10 mouse cellular contexts compared by ENCODE assay signal in the genomic region with DNA sequence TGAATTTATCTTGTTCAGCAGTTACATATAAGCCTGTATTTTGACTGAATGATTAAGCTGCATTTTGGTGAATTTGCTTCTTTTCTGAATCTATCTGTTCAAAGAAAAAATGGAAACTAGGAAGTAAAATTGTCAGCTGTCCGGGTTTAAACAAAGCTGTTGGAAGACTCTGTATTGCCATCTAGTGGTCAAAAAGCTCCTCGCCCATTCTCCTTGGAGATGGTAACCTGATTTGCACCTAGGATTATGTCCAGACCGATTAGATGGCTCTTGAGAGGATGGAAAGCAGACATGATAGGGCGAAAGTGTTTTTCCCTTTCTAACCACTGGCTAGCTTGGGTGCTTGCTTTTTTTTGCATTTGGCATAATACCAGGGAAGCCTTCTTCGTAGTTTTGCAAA. TPM values are rescaled to one million over a fixed set of nuclear protein-coding genes. Genes with fewer than 3 reads are reported as not detected.
A peak's percentile ranks its signal among the peaks of the same experiment; 100 is the strongest.
DNase-seq lines count a peak whose midpoint lies in the region; ATAC-seq lines count a peak whose summit lies in the region.
"Had no signal": no experiment of that assay in that cellular context is flagged by ENCODE, and none has a peak within 500 bp of the region (broad histone marks: within the 10 kb centered on the region; RNA-seq: fewer than 3 reads in every experiment).

No protein-coding gene starts in this region.

- no peak overlapping the region for H3K4me2 ChIP-seq in liver, embryonic 11.5 days
- no peak overlapping the region for H3K4me2 ChIP-seq in midbrain, embryonic 14.5 days (ENCODE audit: low read length)
- H3K4me2 ChIP-seq: embryonic facial prominence, embryonic 12.5 days had no signal

- ATAC-seq in liver, embryonic 11.5 days (replicated peaks; ENCODE audit: low FRiP score), result no peak
- ATAC-seq in midbrain, embryonic 14.5 days (ENCODE audit: low FRiP score, low TSS enrichment), result no peak

- no peak overlapping the region for H3K9ac ChIP-seq in liver, embryonic 11.5 days (ENCODE audit: low read depth, low read length)
- H3K9ac ChIP-seq in midbrain, embryonic 14.5 days (replicated peaks; ENCODE audit: low read length), result no peak overlapping the region
- H3K9ac ChIP-seq: embryonic facial prominence, embryonic 12.5 days had no signal

- H3K4me3 ChIP-seq in liver, embryonic 11.5 days (ENCODE audit: low read depth, low read length), result no peak overlapping the region
- no peak overlapping the region for H3K4me3 ChIP-seq in midbrain, embryonic 14.5 days (replicated peaks; ENCODE audit: low read depth, low read length)
- H3K4me3 ChIP-seq: embryonic facial prominence, embryonic 12.5 days; megakaryocyte, embryonic 14.5 days had no signal

- H3K4me1 ChIP-seq in liver, embryonic 11.5 days (replicated peaks; ENCODE audit: control insufficient read depth, insufficient read depth, low read length), result no peaks in the 10 kb centered on the region
- H3K4me1 ChIP-seq in midbrain, embryonic 14.5 days (ENCODE audit: control insufficient read depth, insufficient read depth, low read length), result no peaks in the 10 kb centered on the region
- H3K4me1 ChIP-seq: embryonic facial prominence, embryonic 12.5 days; megakaryocyte, embryonic 14.5 days had no signal

- intact Hi-C loops in heart, postnatal 10 days (cut with DNase I), result loop anchor here (5.0 to 10.0 kb wide), 2 partner anchors 167 to 1550 kb away; no protein-coding TSS in a partner anchor

- peak; percentile 12 for DNase-seq in liver
- DNase-seq in liver, embryonic 11.5 days (ENCODE audit: low spot score), result no peak
- peak; percentile 15 to 20 for DNase-seq in adrenal gland, adult 18-20 months (ENCODE audit: low spot score in 2 of 2)
- peak; percentile 87 for DNase-seq in embryo, embryonic 10.5 days (ENCODE audit: low spot score)
- DNase-seq in heart, postnatal 10 days, result peak; percentile 61 to 68
- DNase-seq in left cerebral cortex, adult 18-20 months (ENCODE audit: low spot score in 2 of 2), result peak; percentile 53 to 56
- peak; percentile 88 for DNase-seq in midbrain, embryonic 14.5 days
- peak; percentile 4 for DNase-seq in yolk sac, embryonic 10.5 days (ENCODE audit: low spot score)

- WGBS in liver, embryonic 11.5 days, result 30% methylated on average over 5 of the region's 5 CpGs
- 35% methylated on average over 5 of the region's 5 CpGs for WGBS in midbrain, embryonic 14.5 days

- no peaks in the 10 kb centered on the region for H3K9me3 ChIP-seq in liver, embryonic 11.5 days (ENCODE audit: control insufficient read depth, low read length)
- no peaks in the 10 kb centered on the region for H3K9me3 ChIP-seq in midbrain, embryonic 14.5 days (ENCODE audit: control insufficient read depth, low read length)
- H3K9me3 ChIP-seq: embryonic facial prominence, embryonic 12.5 days had no signal

- H3K27ac ChIP-seq in liver, embryonic 11.5 days (ENCODE audit: low read depth, low read length), result no peak overlapping the region
- no peak overlapping the region for H3K27ac ChIP-seq in midbrain, embryonic 14.5 days (replicated peaks; ENCODE audit: low read depth, low read length)
- H3K27ac ChIP-seq: embryonic facial prominence, embryonic 12.5 days had no signal

- H3K36me3 ChIP-seq in liver, embryonic 11.5 days (ENCODE audit: control insufficient read depth, insufficient read depth, low read length), result no peaks in the 10 kb centered on the region
- H3K36me3 ChIP-seq in midbrain, embryonic 14.5 days (ENCODE audit: control insufficient read depth, insufficient read depth, low read length), result no peaks in the 10 kb centered on the region
- H3K36me3 ChIP-seq: embryonic facial prominence, embryonic 12.5 days had no signal

- no peaks in the 10 kb centered on the region for H3K27me3 ChIP-seq in liver, embryonic 11.5 days (replicated peaks; ENCODE audit: control insufficient read depth, insufficient read depth, low read length)
- H3K27me3 ChIP-seq in midbrain, embryonic 14.5 days (ENCODE audit: control insufficient read depth, insufficient read depth, low read length), result no peaks in the 10 kb centered on the region
- H3K27me3 ChIP-seq: embryonic facial prominence, embryonic 12.5 days; megakaryocyte, embryonic 14.5 days had no signal

RNA-seq across cellular contexts. Expression of a gene that starts 19.1 kb away (rescaled TPM):
- not detected in 2 replicates for polyA plus RNA-seq in liver, embryonic 11.5 days (2014; fragmentation: Nextera tagmentation; extraction: Ambion mirVana)
- under 1 TPM; 0.50 to 0.86 TPM for total RNA-seq in adrenal gland, adult 18-20 months (2021)
- total RNA-seq in heart, postnatal 10 days (2021), result 1 to 10 TPM; 8.1 to 8.7 TPM
- total RNA-seq in left cerebral cortex, adult 18-20 months (2021), result 1 to 10 TPM in 1 of 2 experiments, under 1 TPM in 1; 0.67 to 1.2 TPM
- 0.47 and 0.69 TPM in 2 replicates for polyA plus RNA-seq in midbrain, embryonic 14.5 days (2014; fragmentation: Nextera tagmentation; extraction: Ambion mirVana)

Comparison
In these comparisons a context has a peak if more than half of its experiments do, and no peak if none do; other contexts are left out.
1. RNA of a gene that starts 19.1 kb away (total RNA-seq): 8.1 to 8.7 TPM in heart, postnatal 10 days; 0.67 to 1.2 TPM in left cerebral cortex, adult 18-20 months and 0.50 to 0.86 TPM in adrenal gland, adult 18-20 months; every median in the first group is over 4 times any median in the second.